Mouse (Mus musculus) R1 (cell line): ENCODE measurements around the gene Reck.

Source experiments
- DNase-seq: peaks from one replicate; pipeline ENCODE4 v3.0.0-alpha.2; 2018; ENCODE audit warnings: low read depth, low spot score

The Reck gene

GRCm38 (mm10) chr4:43875160-43875918, at the start of gene Reck:
Gene Reck, plus strand, starts transcription at chr4:43875530.
- peak; percentile 86 for DNase-seq

DNA sequence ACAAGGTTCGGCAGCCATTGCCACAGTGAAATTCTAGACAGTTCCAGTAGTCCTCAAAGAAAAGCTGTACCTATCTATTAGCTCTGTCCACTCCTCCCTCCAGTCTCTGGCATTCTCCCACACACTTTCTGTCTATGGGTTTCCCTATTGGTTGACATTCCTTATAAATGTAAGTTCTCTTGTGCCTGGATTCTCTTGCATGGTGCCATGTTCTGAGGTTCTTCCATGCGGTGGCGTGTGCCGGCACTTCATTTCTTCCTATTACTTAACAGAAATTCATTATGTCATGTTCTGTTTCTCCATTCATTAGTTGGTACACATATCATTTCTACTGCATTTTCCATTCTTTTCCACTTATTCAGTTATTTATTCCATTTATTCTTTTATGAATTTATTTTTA, 46.5 kb upstream of the Reck start:
- DNase-seq, result no peak

DNA sequence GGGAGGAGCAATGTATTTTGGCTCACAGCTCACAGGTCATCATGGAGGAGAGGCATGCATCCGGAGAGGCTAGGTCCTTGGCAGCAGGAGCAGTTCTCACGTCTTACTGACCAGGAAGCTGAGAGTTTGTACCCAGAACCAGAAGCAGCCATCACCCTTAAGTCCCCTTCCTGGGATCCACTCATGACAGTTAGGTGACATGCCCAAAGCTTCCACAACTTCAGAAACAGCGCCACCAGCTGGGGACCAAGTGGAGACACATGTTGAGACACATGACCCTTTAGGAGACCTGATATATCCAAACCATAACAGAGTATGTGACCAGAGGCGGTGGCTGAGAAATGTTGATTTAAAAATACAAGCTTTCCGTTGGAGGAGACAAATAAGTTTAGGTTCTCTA, 43.3 kb upstream of the Reck start:
- DNase-seq, result peak; percentile 53

DNA sequence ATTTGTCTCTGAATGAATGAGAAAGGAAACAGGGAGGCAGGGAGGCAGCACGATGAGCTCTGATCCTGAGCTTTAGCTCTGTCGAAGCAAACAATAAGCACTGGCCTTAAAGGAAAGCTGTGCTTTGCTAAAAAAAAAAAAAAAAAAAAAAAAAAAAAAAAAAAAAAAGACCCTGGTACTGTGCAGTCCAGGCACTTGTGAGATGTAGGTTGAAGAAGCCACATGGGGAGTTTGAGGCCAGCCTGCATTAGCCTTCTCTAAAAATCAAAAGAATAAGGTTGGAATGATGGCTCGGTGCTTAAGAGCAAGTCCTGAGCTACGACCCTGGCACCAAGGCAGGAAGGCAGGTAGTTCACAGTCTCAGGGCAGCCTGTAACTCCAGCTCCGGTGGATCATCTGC, 41.6 kb upstream of the Reck start:
- DNase-seq, result no peak

- DNase-seq, result no peak
Observed at GRCm38 (mm10) chr4:43834749-43835148, 40.6 kb upstream of the Reck start.

- DNase-seq, result no peak
Observed at GRCm38 (mm10) chr4:43838326-43838725, 37.0 kb upstream of the Reck start.

DNA sequence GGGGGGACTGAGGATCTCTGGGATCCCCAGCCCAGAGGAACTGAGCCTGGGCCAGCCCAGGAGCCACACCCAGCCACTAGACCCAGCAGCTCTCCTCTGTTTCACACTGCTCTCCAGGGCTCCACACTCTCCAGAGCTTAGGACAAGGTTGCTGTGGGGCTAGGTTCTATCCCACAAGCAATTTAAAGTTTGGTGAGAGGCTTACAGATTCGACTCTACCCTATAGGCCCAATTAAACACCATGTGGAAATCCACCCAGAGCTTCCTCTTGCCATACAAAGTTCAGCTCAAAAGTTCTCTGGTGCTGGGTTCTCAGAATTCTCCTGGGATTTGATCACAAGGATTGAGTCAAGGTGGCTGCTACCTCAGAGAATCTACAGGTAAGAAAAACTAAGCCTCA, 35.2 kb upstream of the Reck start, which contains the start of gene Olfr157:
Gene Olfr157, minus strand, starts transcription at position 101 of the 400 bp plus-strand sequence.
- no peak for DNase-seq

DNA sequence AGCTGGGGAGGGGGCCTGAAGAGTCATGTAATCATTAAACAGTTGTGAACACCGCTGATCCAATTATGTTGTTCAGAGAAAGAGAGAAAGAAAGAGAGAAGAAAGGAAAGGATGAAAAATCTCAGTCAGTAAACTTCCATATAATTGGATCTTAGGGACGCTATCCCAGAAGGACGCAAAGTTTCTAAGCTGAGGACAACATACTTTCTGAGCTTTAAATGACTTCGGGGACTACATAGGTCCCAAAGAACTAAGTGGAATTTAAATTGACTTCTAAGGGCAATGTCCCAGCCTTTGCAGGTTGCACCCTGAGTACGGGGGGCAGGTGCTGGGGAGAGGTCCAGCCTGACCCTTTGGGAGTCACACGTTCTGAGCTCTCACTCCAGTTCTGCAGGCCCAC, 24.1 kb upstream of the Reck start, which contains the start of gene Olfr155:
Gene Olfr155, plus strand, starts transcription at position 301 of the 400 bp plus-strand sequence.
- no peak for DNase-seq

- no peak for DNase-seq
Observed at GRCm38 (mm10) chr4:43854101-43854500, 21.2 kb upstream of the Reck start.

DNA sequence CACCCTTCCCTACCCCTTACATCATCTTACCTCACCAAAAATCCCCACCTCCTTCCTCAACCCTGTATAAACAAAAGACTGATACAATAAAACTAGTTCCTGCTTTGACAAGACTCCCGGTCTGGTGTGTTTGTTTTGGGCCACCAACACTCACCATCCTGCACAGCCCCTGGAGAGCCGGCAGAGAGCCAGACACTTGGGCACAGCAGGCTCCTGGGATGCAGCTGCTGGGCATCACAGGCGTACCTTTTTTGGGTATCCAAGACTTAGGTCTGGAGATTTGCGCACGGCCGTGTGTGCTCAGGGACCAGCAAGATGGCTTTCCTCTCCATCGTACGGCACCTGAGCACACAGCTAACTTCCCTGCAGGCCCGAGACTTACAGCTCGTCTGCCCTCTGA, 15.4 kb upstream of the Reck start:
- no peak for DNase-seq

DNA sequence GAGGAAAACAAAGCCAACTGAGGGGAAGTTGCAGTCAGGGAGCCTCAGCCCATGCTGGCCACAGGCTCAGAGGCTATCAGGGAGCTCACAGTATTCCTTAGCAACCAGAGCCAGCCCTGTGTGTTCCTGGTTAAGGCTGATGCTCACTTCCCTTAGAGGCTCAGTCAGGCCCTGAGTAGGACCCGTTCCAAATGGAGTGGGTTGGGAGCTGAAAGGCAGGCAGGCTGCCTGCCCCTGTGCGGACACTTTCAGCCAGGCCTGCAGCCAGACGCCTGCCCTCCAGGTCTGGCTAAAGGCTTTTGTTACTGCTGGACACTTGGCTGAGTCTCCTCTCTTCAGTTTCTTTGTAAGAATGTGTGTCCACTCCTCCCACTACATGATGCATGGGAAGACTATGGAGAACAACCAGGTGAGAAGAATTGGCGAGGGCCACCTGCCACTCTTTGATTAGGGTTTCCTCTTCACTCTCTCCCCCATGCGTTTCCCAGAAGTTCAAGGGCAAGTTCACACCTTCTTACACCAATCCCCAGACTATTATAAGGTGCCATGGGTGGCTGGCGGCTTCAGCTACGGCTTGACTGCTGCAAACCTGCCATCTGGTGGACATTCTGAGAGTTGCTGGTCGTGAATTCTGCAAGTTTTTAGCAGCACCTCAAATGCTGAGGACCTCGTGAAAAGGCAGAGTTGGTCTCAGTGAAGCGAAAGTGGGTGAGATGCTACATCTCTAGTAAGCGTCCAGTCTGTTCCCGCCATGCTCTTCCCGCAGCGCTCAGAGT, 14.4 kb upstream of the Reck start:
- peak; percentile 81 for DNase-seq

- DNase-seq, result no peak
Observed at GRCm38 (mm10) chr4:43863298-43863697, 12.0 kb upstream of the Reck start.

GRCm38 (mm10) chr4:43869821-43870220, 5.5 kb upstream of the Reck start:
- DNase-seq, result no peak

DNA sequence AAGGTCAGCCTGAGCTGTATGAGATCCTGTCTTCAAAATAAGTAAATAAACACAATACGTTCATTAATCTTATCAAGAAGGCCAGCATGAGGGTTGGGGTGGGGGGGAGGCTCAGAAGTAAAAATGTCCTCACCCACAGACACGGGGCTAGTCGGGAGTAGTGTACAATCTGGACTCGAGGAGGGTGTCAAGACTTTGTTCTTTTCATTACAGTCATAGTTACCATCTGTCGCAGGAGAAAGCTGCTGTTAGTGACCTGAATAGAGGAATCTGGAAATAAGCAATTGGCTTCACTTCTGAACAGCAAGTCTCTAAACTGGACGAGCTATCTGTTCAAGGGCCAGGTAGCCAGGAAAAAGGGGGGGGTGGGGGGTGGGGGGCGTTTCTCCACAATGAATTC, 829 bp upstream of the Reck start:
- DNase-seq, result no peak

DNA sequence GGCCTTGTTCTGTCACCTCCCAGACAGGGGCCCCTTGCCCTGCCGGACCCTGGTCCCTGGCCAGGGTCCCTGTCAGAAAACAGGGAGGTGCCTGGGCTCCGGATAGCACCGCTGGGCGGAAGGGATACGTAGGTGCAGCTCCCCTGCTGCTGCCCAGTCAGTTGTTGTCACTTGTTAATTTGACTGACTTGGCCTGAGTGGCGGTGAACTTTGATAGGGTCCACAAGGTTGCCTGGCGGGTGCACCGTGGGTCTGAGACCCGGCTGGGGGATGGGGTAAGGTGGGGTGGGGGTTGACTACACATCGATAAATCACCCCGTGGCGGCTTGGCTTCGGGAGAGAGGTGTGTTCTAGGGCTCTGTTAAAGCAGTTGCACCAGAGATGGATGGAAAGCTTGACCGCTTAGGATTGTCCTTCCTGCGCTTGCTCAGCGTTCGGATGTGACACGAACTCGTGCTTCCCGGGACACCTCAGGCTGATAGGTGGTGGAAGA, 635 bp downstream of the Reck start:
- DNase-seq, result peak; percentile 50

DNA sequence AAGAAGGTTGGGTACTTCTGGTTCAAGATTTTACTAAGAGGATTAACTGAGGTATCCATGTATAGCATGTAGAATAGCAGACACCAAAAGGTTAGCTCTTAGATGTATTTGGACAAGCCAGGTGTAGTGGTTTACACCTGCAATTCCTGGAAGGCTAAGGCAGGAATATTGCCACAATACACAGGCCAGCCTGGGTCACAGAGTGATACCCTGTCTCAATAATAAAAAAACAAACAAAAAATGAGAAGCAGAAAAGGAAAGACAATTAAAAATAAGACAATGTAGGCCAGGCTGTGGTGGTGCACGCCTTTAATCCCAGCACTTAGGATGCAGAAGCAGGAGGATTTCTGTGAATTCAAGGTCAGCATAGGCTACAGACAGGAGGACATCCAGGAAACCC, 1.9 kb downstream of the Reck start:
- DNase-seq, result no peak

DNA sequence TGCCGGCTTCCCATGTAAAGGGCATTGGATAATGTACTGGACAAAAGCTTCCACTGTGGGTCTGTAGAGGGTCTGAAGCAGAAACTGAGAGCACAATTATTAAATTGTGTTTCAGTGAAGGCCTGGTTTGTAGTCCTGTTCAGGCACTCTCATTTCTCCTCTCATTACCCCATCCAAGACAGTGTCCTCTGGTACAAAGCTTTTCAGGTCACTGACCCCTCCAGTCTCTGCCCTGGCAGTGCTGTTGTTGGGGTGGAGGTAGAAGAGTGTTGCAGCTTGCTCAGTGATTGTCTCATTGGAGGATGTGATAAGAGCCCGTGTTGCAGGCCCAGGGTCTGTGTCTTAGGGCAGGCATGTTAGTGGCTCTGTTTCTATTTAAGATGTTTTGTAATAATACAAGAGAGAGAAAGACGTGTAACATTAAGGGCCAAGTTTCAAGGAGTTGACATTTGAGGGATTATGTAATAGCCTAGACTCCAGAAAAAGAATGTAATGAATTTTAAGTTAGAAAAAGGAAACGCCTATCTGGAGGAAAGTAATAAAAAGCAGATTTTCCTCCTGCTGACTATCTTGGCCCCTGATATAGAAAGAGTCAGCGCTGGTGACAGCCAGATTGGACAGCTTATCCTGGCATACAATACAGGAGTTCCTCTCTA, 2.9 kb downstream of the Reck start:
- DNase-seq, result no peak

DNA sequence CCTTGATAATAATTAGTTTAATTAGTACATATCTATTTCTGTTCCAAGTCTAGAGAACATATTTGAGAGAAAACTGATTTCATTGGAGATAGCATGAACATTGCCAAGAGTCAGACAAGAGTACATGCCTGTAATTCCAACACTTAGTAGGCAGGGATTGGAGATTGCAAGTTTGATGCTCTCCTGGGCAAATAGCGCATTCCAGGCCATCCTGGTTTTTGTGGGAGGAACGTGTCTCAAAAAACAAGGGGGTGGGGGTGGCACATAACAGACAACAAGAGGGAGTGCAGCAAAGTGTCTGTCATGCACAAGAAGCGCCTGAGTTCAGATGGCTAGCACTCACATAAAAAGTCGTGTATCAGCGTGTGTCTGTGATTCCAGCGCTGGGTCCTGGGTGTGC, 4.2 kb downstream of the Reck start:
- no peak for DNase-seq

DNA sequence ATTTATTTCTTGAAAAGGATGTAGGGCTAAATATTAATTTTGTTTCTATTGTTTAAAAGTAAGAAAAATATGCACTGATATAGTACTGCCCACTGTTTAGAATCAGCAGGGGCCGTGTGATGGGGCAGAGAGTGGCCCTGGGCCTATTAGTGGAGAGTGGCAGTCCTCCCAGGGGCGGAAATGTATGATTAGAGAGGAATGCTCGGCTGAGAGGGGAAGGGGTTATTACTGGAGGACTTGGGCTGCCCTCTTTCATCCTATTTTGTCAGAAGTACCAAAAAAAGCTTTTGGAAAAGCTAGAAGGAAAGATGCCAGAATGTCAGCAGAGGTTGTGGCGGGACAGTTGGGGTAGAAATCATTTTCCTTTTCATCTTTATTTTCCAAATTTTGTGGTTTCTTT, 8.9 kb downstream of the Reck start:
- no peak for DNase-seq

DNA sequence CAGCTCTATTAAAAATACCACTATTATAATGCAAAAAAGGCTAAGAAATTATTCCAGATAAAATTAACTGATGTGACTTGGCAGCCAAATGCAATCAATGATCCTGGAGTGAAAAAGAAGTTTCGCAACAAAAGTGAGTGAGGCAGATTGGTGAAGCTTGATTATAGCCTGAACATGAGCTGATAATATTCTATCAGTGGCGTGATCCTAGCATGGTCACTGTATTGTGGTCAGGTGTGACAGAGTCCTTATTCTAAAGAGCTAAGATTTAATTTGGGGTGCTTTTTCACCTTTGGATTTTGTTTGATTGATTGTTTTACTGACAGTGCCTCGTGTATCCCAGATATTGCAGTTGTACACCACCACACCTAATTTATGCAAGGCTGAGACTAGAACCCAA, 15.9 kb downstream of the Reck start:
- no peak for DNase-seq

GRCm38 (mm10) chr4:43897209-43897608, 21.9 kb downstream of the Reck start:
- no peak for DNase-seq

DNA sequence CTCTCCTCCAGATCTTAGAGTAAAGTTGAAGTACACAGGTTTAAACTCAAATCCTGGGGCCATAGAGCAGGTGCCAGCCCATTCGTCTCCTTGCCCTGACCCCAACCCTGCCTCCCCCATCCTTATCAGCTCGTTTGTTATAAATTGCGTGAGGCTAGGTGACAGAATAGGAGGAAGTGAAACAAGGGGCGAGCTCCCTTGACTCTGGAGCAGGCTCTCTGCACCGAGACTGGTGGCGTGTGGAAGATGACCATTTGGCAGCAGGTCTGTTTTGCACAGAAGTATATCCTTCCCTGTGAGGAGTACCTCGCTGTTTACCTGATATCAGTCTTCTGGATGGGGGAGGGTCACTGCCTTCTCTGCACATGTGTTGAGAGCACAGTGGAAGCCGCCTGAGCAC, 23.9 kb downstream of the Reck start:
- no peak for DNase-seq
